Mouse (Mus musculus) T-cell, adult 2 months (primary cell): Measurements from ENCODE around the gene Taf1a.

ENCODE experiments used
- DNase-seq: peaks from one replicate; pipeline ENCODE4 v3.0.0; 2022; ENCODE audit warnings: low spot score

The Taf1a gene

GRCm38 (mm10) chr1:183414081-183414727 is 25.4 kb downstream of the Taf1a start:
- DNase-seq = no peak

- DNase-seq = no peak
Measured at GRCm38 (mm10) chr1:183417873-183418272, 29.1 kb downstream of the Taf1a start, which contains the start of gene Hhipl2. TSS of gene Hhipl2 (plus strand) at chr1:183418215.

GRCm38 (mm10) chr1:183419741-183420140 is 31.0 kb downstream of the Taf1a start:
- DNase-seq = no peak

- DNase-seq = no peak
Measured at GRCm38 (mm10) chr1:183420296-183420695, 31.5 kb downstream of the Taf1a start.

GRCm38 (mm10) chr1:183424100-183424499 is 35.3 kb downstream of the Taf1a start:
- DNase-seq = no peak

GRCm38 (mm10) chr1:183434918-183435317 is 46.1 kb downstream of the Taf1a start:
- no peak for DNase-seq

GRCm38 (mm10) chr1:183439036-183439435 is 50.3 kb downstream of the Taf1a start:
- DNase-seq = peak; percentile 39

- peak; percentile 55 for DNase-seq
Measured at GRCm38 (mm10) chr1:183442015-183442774, 53.4 kb downstream of the Taf1a start.

- no peak for DNase-seq
Measured at GRCm38 (mm10) chr1:183453066-183453465, 64.3 kb downstream of the Taf1a start.
